Mouse (Mus musculus): ENCODE measurements around the gene Mtmr10. TPM values are rescaled to one million over a fixed set of nuclear protein-coding genes. Genes with fewer than 3 reads are reported as not detected.

Gene Mtmr10
- polyA plus RNA-seq, 1 experiment from 2014 or later = 13.2 TPM

GRCm38 (mm10) chr7:64296286-64297010 is 9.0 kb downstream of the Mtmr10 start:
- Histone ChIP-seq H3K36me3 (replicated peaks; ENCODE audit: control insufficient read depth, insufficient read depth, low read depth, low read length) (no peaks in the 10 kb centered on the region), H3K4me3 (ENCODE audit: low read depth, low read length) (no peak overlapping the region), H3K27me3 (ENCODE audit: control insufficient read depth, insufficient read depth, low read length) (no peaks in the 10 kb centered on the region), H3K9ac (replicated peaks; ENCODE audit: low read length) (no peak overlapping the region), H3K27ac (replicated peaks; ENCODE audit: low read depth, low read length) (no peak overlapping the region), H3K4me1 (ENCODE audit: control insufficient read depth, insufficient read depth, low read length) (no peaks in the 10 kb centered on the region), H3K4me2 (ENCODE audit: low read depth, low read length) (no peak overlapping the region), H3K9me3 (replicated peaks; ENCODE audit: control insufficient read depth, low read length) (no peaks in the 10 kb centered on the region)
- WGBS = 57% methylated on average over 5 of the region's 5 CpGs
- DNase-seq (ENCODE audit: low spot score) (no peak), ATAC-seq (replicated peaks; ENCODE audit: insufficient number of reproducible peaks, low FRiP score, low TSS enrichment, low read depth) (no peak)

GRCm38 (mm10) chr7:64310241-64310640 is 22.8 kb downstream of the Mtmr10 start:
- no peak overlapping the region for H3K9ac ChIP-seq (replicated peaks; ENCODE audit: low read length)
- H3K4me1 ChIP-seq (ENCODE audit: control insufficient read depth, insufficient read depth, low read length) = no peaks in the 10 kb centered on the region
- H3K36me3 ChIP-seq (replicated peaks; ENCODE audit: control insufficient read depth, insufficient read depth, low read depth, low read length) = no peaks in the 10 kb centered on the region
- WGBS = 85% methylated on average over 7 of the region's 7 CpGs
- H3K27me3 ChIP-seq (ENCODE audit: control insufficient read depth, insufficient read depth, low read length) = no peaks in the 10 kb centered on the region
- no peaks in the 10 kb centered on the region for H3K9me3 ChIP-seq (replicated peaks; ENCODE audit: control insufficient read depth, low read length)
- ATAC-seq (replicated peaks; ENCODE audit: insufficient number of reproducible peaks, low FRiP score, low TSS enrichment, low read depth) (no peak), DNase-seq (ENCODE audit: low spot score) (no peak)
- no peak overlapping the region for H3K27ac ChIP-seq (replicated peaks; ENCODE audit: low read depth, low read length)
- no peak overlapping the region for H3K4me2 ChIP-seq (ENCODE audit: low read depth, low read length)
- H3K4me3 ChIP-seq (ENCODE audit: low read depth, low read length) = no peak overlapping the region

- no peaks in the 10 kb centered on the region for H3K36me3 ChIP-seq (replicated peaks; ENCODE audit: control insufficient read depth, insufficient read depth, low read depth, low read length)
- H3K9ac ChIP-seq (replicated peaks; ENCODE audit: low read length) = no peak overlapping the region
- no peaks in the 10 kb centered on the region for H3K9me3 ChIP-seq (replicated peaks; ENCODE audit: control insufficient read depth, low read length)
- H3K4me1 ChIP-seq (ENCODE audit: control insufficient read depth, insufficient read depth, low read length) = no peaks in the 10 kb centered on the region
- H3K27ac ChIP-seq (replicated peaks; ENCODE audit: low read depth, low read length) = no peak overlapping the region
- H3K27me3 ChIP-seq (ENCODE audit: control insufficient read depth, insufficient read depth, low read length) = no peaks in the 10 kb centered on the region
- H3K4me3 ChIP-seq (ENCODE audit: low read depth, low read length) = no peak overlapping the region
- H3K4me2 ChIP-seq (ENCODE audit: low read depth, low read length) = no peak overlapping the region
- no peak for ATAC-seq (replicated peaks; ENCODE audit: insufficient number of reproducible peaks, low FRiP score, low TSS enrichment, low read depth)
- no peak for DNase-seq (ENCODE audit: low spot score)
- WGBS = 72% methylated on average over 2 of the region's 2 CpGs
Measured at GRCm38 (mm10) chr7:64310756-64311155, 23.3 kb downstream of the Mtmr10 start.

GRCm38 (mm10) chr7:64312811-64313210 is 25.4 kb downstream of the Mtmr10 start:
- H3K9me3 ChIP-seq (replicated peaks; ENCODE audit: control insufficient read depth, low read length) = no peaks in the 10 kb centered on the region
- 93% methylated on average over 7 of the region's 7 CpGs for WGBS
- H3K27me3 ChIP-seq (ENCODE audit: control insufficient read depth, insufficient read depth, low read length) = no peaks in the 10 kb centered on the region
- no peak for ATAC-seq (replicated peaks; ENCODE audit: insufficient number of reproducible peaks, low FRiP score, low TSS enrichment, low read depth)
- H3K4me2 ChIP-seq (ENCODE audit: low read depth, low read length) = no peak overlapping the region
- H3K27ac ChIP-seq (replicated peaks; ENCODE audit: low read depth, low read length) = no peak overlapping the region
- DNase-seq (ENCODE audit: low spot score) = no peak
- H3K36me3 ChIP-seq (replicated peaks; ENCODE audit: control insufficient read depth, insufficient read depth, low read depth, low read length) = no peaks in the 10 kb centered on the region
- H3K9ac ChIP-seq (replicated peaks; ENCODE audit: low read length) = no peak overlapping the region
- H3K4me1 ChIP-seq (ENCODE audit: control insufficient read depth, insufficient read depth, low read length) = no peaks in the 10 kb centered on the region
- H3K4me3 ChIP-seq (ENCODE audit: low read depth, low read length) = no peak overlapping the region

- Histone ChIP-seq H3K9ac (replicated peaks; ENCODE audit: low read length) (no peak overlapping the region), H3K27me3 (ENCODE audit: control insufficient read depth, insufficient read depth, low read length) (no peaks in the 10 kb centered on the region), H3K4me1 (ENCODE audit: control insufficient read depth, insufficient read depth, low read length) (no peaks in the 10 kb centered on the region), H3K4me3 (ENCODE audit: low read depth, low read length) (no peak overlapping the region), H3K9me3 (replicated peaks; ENCODE audit: control insufficient read depth, low read length) (no peaks in the 10 kb centered on the region), H3K36me3 (replicated peaks; ENCODE audit: control insufficient read depth, insufficient read depth, low read depth, low read length) (no peaks in the 10 kb centered on the region), H3K4me2 (ENCODE audit: low read depth, low read length) (no peak overlapping the region), H3K27ac (replicated peaks; ENCODE audit: low read depth, low read length) (no peak overlapping the region)
- no peak for DNase-seq (ENCODE audit: low spot score)
- 71% methylated on average over 5 of the region's 5 CpGs for WGBS
- ATAC-seq (replicated peaks; ENCODE audit: insufficient number of reproducible peaks, low FRiP score, low TSS enrichment, low read depth) = no peak
Measured at GRCm38 (mm10) chr7:64321125-64321524, 33.7 kb downstream of the Mtmr10 start.

- WGBS = 50% methylated on average over 4 of the region's 4 CpGs
- Histone ChIP-seq H3K4me1 (ENCODE audit: control insufficient read depth, insufficient read depth, low read length) (no peaks in the 10 kb centered on the region), H3K27ac (replicated peaks; ENCODE audit: low read depth, low read length) (no peak overlapping the region), H3K4me2 (ENCODE audit: low read depth, low read length) (no peak overlapping the region), H3K9ac (replicated peaks; ENCODE audit: low read length) (no peak overlapping the region), H3K4me3 (ENCODE audit: low read depth, low read length) (no peak overlapping the region), H3K9me3 (replicated peaks; ENCODE audit: control insufficient read depth, low read length) (no peaks in the 10 kb centered on the region), H3K27me3 (ENCODE audit: control insufficient read depth, insufficient read depth, low read length) (no peaks in the 10 kb centered on the region), H3K36me3 (replicated peaks; ENCODE audit: control insufficient read depth, insufficient read depth, low read depth, low read length) (no peaks in the 10 kb centered on the region)
- DNase-seq (ENCODE audit: low spot score) = no peak
- ATAC-seq (replicated peaks; ENCODE audit: insufficient number of reproducible peaks, low FRiP score, low TSS enrichment, low read depth) = no peak
Measured at GRCm38 (mm10) chr7:64321658-64322057, 34.2 kb downstream of the Mtmr10 start.

GRCm38 (mm10) chr7:64326892-64327291 is 39.4 kb downstream of the Mtmr10 start:
- H3K9me3 ChIP-seq (replicated peaks; ENCODE audit: control insufficient read depth, low read length) = no peaks in the 10 kb centered on the region
- ATAC-seq (replicated peaks; ENCODE audit: insufficient number of reproducible peaks, low FRiP score, low TSS enrichment, low read depth) (no peak), DNase-seq (ENCODE audit: low spot score) (peak; percentile 82)
- H3K4me3 ChIP-seq (ENCODE audit: low read depth, low read length) = no peak overlapping the region
- no peak overlapping the region for H3K27ac ChIP-seq (replicated peaks; ENCODE audit: low read depth, low read length)
- WGBS = 18% methylated on average over 1 of the region's 1 CpGs
- no peaks in the 10 kb centered on the region for H3K36me3 ChIP-seq (replicated peaks; ENCODE audit: control insufficient read depth, insufficient read depth, low read depth, low read length)
- no peaks in the 10 kb centered on the region for H3K27me3 ChIP-seq (ENCODE audit: control insufficient read depth, insufficient read depth, low read length)
- H3K4me2 ChIP-seq (ENCODE audit: low read depth, low read length) = no peak overlapping the region
- no peak overlapping the region for H3K9ac ChIP-seq (replicated peaks; ENCODE audit: low read length)
- no peaks in the 10 kb centered on the region for H3K4me1 ChIP-seq (ENCODE audit: control insufficient read depth, insufficient read depth, low read length)

- Histone ChIP-seq H3K4me1 (ENCODE audit: control insufficient read depth, insufficient read depth, low read length) (no peaks in the 10 kb centered on the region), H3K27ac (replicated peaks; ENCODE audit: low read depth, low read length) (no peak overlapping the region), H3K4me3 (ENCODE audit: low read depth, low read length) (no peak overlapping the region), H3K9me3 (replicated peaks; ENCODE audit: control insufficient read depth, low read length) (no peaks in the 10 kb centered on the region), H3K36me3 (replicated peaks; ENCODE audit: control insufficient read depth, insufficient read depth, low read depth, low read length) (no peaks in the 10 kb centered on the region), H3K27me3 (ENCODE audit: control insufficient read depth, insufficient read depth, low read length) (no peaks in the 10 kb centered on the region), H3K4me2 (ENCODE audit: low read depth, low read length) (no peak overlapping the region), H3K9ac (replicated peaks; ENCODE audit: low read length) (no peak overlapping the region)
- WGBS = 86% methylated on average over 4 of the region's 4 CpGs
- DNase-seq (ENCODE audit: low spot score) = no peak
- no peak for ATAC-seq (replicated peaks; ENCODE audit: insufficient number of reproducible peaks, low FRiP score, low TSS enrichment, low read depth)
Measured at GRCm38 (mm10) chr7:64327486-64327885, 40.0 kb downstream of the Mtmr10 start.
